Mouse (Mus musculus) megakaryocyte-erythroid progenitor cell, adult 5 weeks (primary cell): ENCODE measurements around the gene Ampd1. TPM values are rescaled to one million over a fixed set of nuclear protein-coding genes. Genes with fewer than 3 reads are reported as not detected.

Experiments
- polyA plus RNA-seq: library from polyadenylated mRNA; stranded (reverse); fragments of >175 nt; gene quantifications from 2 replicates; pipeline ENCODE4 v1.2.3, GENCODE M21; 2012

Gene Ampd1
- polyA plus RNA-seq, result not detected in 2 replicates

GRCm38 (mm10) chr3:103073771-103074170, at the start of gene Ampd1:
TSS of gene Ampd1 (plus strand) at chr3:103074014.

GRCm38 (mm10) chr3:103058207-103059157, 15.3 kb upstream of the Ampd1 start, which contains the start of gene Nras:
TSS of gene Nras (plus strand) at chr3:103058285.

GRCm38 (mm10) chr3:103102454-103103390, 28.9 kb downstream of the Ampd1 start, which contains the start of gene Dennd2c:
TSS of gene Dennd2c (plus strand) at chr3:103102604.

Other genes with a start within 250 kb of the Ampd1 start
- not detected in 2 replicates for gene Sycp1, start 137.9 kb upstream of the Ampd1 start, polyA plus RNA-seq
- not detected in 2 replicates for gene Nr1h5, start 109.9 kb upstream of the Ampd1 start, polyA plus RNA-seq
- 2.9 TPM in 2 replicates for gene Sike1, start 78.3 kb upstream of the Ampd1 start, polyA plus RNA-seq
- 12.4 and 12.7 TPM in 2 replicates for gene Csde1, start 53.6 kb upstream of the Ampd1 start, polyA plus RNA-seq
- gene Nras, start 15.7 kb upstream of the Ampd1 start, polyA plus RNA-seq, result 2.2 and 3.4 TPM in 2 replicates
- gene Dennd2c, start 28.6 kb downstream of the Ampd1 start, polyA plus RNA-seq, result 0.17 and 0.19 TPM in 2 replicates
- gene Bcas2, start 97.6 kb downstream of the Ampd1 start, polyA plus RNA-seq, result 106 and 141 TPM in 2 replicates
- 5.7 and 7.0 TPM in 2 replicates for gene Trim33, start 205.3 kb downstream of the Ampd1 start, polyA plus RNA-seq